23 mouse cellular contexts compared by ENCODE assay signal in genomic region chr13:55191535-55191934, GRCm38 (mm10). TPM values are rescaled to one million over a fixed set of nuclear protein-coding genes. Genes with fewer than 3 reads are reported as not detected.
"Had no signal": no experiment of that assay in that cellular context is flagged by ENCODE, and none has a peak within 500 bp of the region (broad histone marks: within the 10 kb centered on the region; RNA-seq: fewer than 3 reads in every experiment).

No protein-coding gene starts in this region.

- H3K27me3 ChIP-seq: liver, embryonic 15.5 days; lung, embryonic 15.5 days; megakaryocyte, embryonic 14.5 days; midbrain, embryonic 15.5 days had no signal

- H3K9ac ChIP-seq: lung, embryonic 15.5 days had no signal

- H3K27ac ChIP-seq: kidney, postnatal 0 days; lung, embryonic 15.5 days; macrophage had no signal

- ATAC-seq: intestine, postnatal 0 days had no signal

- H3K4me2 ChIP-seq: midbrain, embryonic 11.5 days had no signal

- DNase-seq: kidney, adult 8-10 months; kidney, postnatal 4 days; lung, postnatal 14 days; right cerebral cortex, adult 18-20 months; right cerebral cortex, postnatal 25 days; thymus, postnatal 4 days had no signal

- H3K36me3 ChIP-seq: limb, embryonic 10.5 days; liver, embryonic 15.5 days; lung, embryonic 15.5 days; midbrain, embryonic 15.5 days had no signal

- H3K9me3 ChIP-seq: limb, embryonic 10.5 days; liver, embryonic 15.5 days; lung, embryonic 15.5 days; midbrain, embryonic 15.5 days had no signal

RNA-seq across cellular contexts. Expression of gene Fgfr4, which starts 39.1 kb away (rescaled TPM):
- polyA plus RNA-seq: macrophage had no signal

RNA-seq across cellular contexts. Expression of gene Gm17617, which starts 58.2 kb away (rescaled TPM):
- total RNA-seq: layer of hippocampus, adult 8-10 months; layer of hippocampus, postnatal 14 days; left cerebral cortex, adult 18-20 months; left cerebral cortex, postnatal 10 days had no signal
- polyA plus RNA-seq: intestine, postnatal 0 days; kidney, postnatal 0 days; limb, embryonic 10.5 days; limb, embryonic 14.5 days; liver, embryonic 15.5 days; lung, embryonic 15.5 days; macrophage; midbrain, embryonic 11.5 days; midbrain, embryonic 15.5 days; neural tube, embryonic 14.5 days; small intestine, adult 2 months; stomach, embryonic 16.5 days had no signal
